Comparison of ENCODE assay signal across 8 mouse cellular contexts in genomic region chr12:85219236-85219904, GRCm38 (mm10). TPM values are rescaled to one million over a fixed set of nuclear protein-coding genes. Genes with fewer than 3 reads are reported as not detected.
DNase-seq lines count a peak whose midpoint lies in the region; ATAC-seq lines count a peak whose summit lies in the region.

Gene Eif2b2 (plus strand): TSS chr12:85219481.

- peak within 1 kb of the TSS; percentile 74 for H3K27ac ChIP-seq in hindbrain, embryonic 12.5 days

- peaks cover 23% of the 10 kb centered on the region for H3K4me1 ChIP-seq in hindbrain, embryonic 12.5 days

- DNase-seq in Muller cell, postnatal 12 days (ENCODE audit: inconsistent ontology term): peak; percentile 99
- DNase-seq in cerebellum, adult 9-11 months: peak; percentile 98
- DNase-seq in frontal cortex, postnatal 10 days (ENCODE audit: low spot score in 2 of 2): peak; percentile 97
- DNase-seq in layer of hippocampus, postnatal 14 days (ENCODE audit: low spot score in 2 of 2): peak; percentile 97 to 99
- peak; percentile 99 for DNase-seq in lung, postnatal 14 days
- peak; percentile 94 for DNase-seq in retina, adult 2 months (ENCODE audit: low read depth, low spot score)
- peak; percentile 91 to 94 for DNase-seq in thymus, postnatal 36 days

- H3K4me2 ChIP-seq in hindbrain, embryonic 12.5 days (replicated peaks): peak within 1 kb of the TSS; percentile 93

- H3K4me3 ChIP-seq in hindbrain, embryonic 12.5 days: peak within 1 kb of the TSS; percentile 69

- whole genome bisulfite sequencing in hindbrain, embryonic 12.5 days: under 1% methylated on average over 54 of the region's 54 CpGs

- H3K27me3 ChIP-seq in hindbrain, embryonic 12.5 days: no peaks in the 10 kb centered on the region

- peak; percentile 100 for ATAC-seq in hindbrain, embryonic 12.5 days (ENCODE audit: low FRiP score)

- no peaks in the 10 kb centered on the region for H3K9me3 ChIP-seq in hindbrain, embryonic 12.5 days (replicated peaks)

- peaks cover 33% of the 10 kb centered on the region for H3K36me3 ChIP-seq in hindbrain, embryonic 12.5 days

- H3K9ac ChIP-seq in hindbrain, embryonic 12.5 days: peak within 1 kb of the TSS; percentile 79

RNA-seq across cellular contexts. Expression of gene Eif2b2, which starts in this region (rescaled TPM):
- polyA plus RNA-seq in hindbrain, embryonic 12.5 days (2016; fragmentation: Nextera tagmentation; extraction: Ambion mirVana): 78.0 and 82.4 TPM in 2 replicates
- total RNA-seq in layer of hippocampus, postnatal 14 days (2021): 10 to 100 TPM; 58.3 to 66.6 TPM

Comparison
In these comparisons a context has a peak if more than half of its experiments do, and no peak if none do; other contexts are left out.
1. Peak in every context shown above with its lines: DNase-seq, ATAC-seq, H3K4me3 ChIP-seq and H3K27ac ChIP-seq.